Mouse (Mus musculus) MN1 (cell line): ENCODE data around the gene Olfr1448.
"Not testable (repeated sequence)": the region's sequence is repeated elsewhere in the genome, so short reads cannot be mapped to it uniquely, and the experiment has no call there.

Experiments used
- DNase-seq: peaks from one replicate; pipeline ENCODE4 v3.0.0-alpha.2; 2016; ENCODE audit warnings: low spot score

The Olfr1448 gene

DNA sequence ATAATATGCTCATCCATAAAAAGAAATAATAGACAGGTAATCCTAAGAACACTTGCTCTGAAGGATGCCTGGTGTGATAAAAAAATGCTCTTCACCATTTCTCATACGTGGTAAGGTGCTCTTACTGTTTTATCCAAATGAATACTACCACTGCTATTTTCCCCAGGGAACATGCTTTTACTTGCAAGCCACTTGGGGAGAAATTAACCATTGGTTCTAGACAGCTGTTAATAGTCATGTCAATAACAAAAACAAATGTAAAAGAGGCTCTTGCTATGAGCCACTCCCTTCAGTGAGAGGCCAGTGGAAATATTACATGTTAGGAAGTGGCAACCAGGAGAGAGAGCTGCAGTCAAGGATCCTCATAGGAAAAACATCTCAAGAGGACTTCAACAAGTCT, at the start of gene Olfr1448:
Olfr1448 (minus strand) TSS at position 101 of the 400 bp plus-strand sequence.
- no peak for DNase-seq

DNA sequence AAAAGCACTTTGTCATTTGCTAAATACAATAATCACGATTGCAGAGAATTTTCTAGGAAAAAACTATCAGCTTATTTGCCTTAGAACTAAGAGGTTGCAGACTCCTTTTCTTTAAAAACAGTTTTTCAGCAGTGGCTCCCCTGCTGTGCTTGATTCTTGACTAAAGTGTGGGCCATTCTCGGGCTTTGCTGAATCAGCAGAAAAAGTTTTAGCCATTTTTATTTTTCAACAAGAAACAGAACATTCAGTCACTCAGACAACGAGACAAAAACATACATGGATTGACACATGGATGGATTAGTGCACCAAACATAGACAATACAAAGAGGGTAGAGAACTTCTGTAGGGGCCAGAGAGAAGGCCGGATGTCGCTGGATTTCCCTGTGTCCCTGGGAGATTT, 45.9 kb upstream of the Olfr1448 start:
- not testable (repeated sequence) for DNase-seq

- no peak for DNase-seq
These were observed 25.7 kb upstream of the Olfr1448 start, which contains the start of gene Olfr1450 for GRCm38 (mm10) chr19:12949958-12950357. Gene Olfr1450 (plus strand): TSS chr19:12950258.

DNA sequence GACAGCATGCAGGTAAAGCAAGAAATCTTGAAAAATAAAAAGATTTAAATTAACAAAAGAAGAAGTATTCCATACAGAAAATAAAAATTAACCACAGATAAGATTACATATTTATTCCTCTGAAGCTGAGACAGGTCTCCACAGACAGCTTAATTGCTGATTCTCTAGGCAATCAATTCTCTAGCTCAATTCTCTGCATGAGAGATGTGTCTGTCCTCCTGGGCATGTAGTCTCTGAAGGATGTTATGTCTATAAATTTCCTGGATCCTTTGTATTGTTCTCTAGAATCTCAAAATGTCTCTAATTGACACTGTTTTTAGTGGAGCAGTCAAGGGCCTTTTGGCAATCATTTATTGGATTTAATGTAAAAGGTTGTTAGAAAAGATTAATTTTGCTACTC, 6.3 kb upstream of the Olfr1448 start, which contains the start of gene Olfr1449:
Olfr1449 (plus strand) TSS at position 301 of the 400 bp plus-strand sequence.
- no peak for DNase-seq

DNA sequence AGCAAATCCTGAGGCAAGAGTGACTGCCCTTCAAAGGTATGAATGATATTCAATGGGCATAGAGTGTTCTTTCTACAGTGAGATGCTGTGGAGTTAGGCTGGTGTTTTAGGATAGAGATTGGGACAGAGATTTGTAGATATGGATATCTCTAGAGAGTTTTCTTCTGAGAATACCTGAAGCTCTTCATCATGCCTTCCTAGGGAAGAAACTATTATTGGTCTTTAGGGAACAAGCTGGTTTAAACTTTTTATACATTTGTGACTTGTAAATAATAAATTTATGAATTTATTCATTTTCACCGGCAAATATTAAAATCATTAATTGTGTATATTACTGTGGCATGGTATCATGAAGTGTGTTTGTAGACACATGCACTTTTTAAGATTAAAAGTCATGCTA, 20.6 kb downstream of the Olfr1448 start, which contains the start of gene Olfr1447:
Olfr1447 (minus strand) TSS at position 101 of the 400 bp plus-strand sequence.
- no peak for DNase-seq

DNA sequence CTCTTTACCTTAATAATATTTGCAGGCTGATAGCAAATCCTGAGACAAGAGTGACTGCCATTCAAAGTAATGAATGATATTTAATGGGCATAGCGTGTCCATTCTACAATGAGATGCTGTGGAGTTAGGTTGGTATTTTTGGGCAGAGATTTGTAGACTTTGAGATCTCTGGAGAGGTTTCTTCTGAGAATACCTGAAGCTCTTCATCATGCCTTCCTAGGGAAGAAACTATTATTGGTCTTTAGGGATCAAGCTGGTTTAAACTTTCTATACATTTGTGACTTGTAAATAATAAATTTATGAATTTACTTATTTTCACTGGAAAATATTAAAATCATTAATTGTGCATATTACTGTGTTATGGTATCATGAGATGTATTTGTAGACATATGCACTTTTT, 30.8 kb downstream of the Olfr1448 start, which contains the start of gene Olfr1446:
Olfr1446 (minus strand) TSS at position 101 of the 400 bp plus-strand sequence.
- no peak for DNase-seq

- DNase-seq: no peak
These were observed 40.7 kb downstream of the Olfr1448 start, which contains the start of gene Olfr1445 for GRCm38 (mm10) chr19:12883555-12883954. Gene Olfr1445 (plus strand): TSS chr19:12883855.
